Mouse (Mus musculus) gastrocnemius, adult 2 months (tissue): ENCODE data around the gene Spock1. TPM values are rescaled to one million over a fixed set of nuclear protein-coding genes. Genes with fewer than 3 reads are reported as not detected.

Experiments used
- DNase-seq: peaks from one replicate; pipeline ENCODE4 v3.0.0; 2022
- H3K27ac ChIP-seq: fragments of 200-600 bp; 2 replicates; pipeline ENCODE4 v1.8.1; 2022; ENCODE audit warnings: mild to moderate bottlenecking
- H3K4me3 ChIP-seq: fragments of 200-600 bp; 2 replicates; pipeline ENCODE4 v1.8.1; 2022; ENCODE audit warnings: mild to moderate bottlenecking, moderate library complexity
- CTCF ChIP-seq: fragments of 200-600 bp; IDR thresholded peaks from 2 replicates; pipeline ENCODE4 v1.8.1; 2022; ENCODE audit warnings: antibody characterized with exemption, mild to moderate bottlenecking, moderate library complexity
- intact Hi-C: fragments of 180-260 bp; cut with DNase I; formaldehyde crosslinking; loops from one replicate; pipeline ENCODE4 v1.15.1; 2025
- total RNA-seq, 2 experiments: library from RNA; stranded (reverse); gene quantifications; 2 replicates each; pipeline ENCODE4 v1.2.3; 2021

Gene Spock1
- total RNA-seq, 2 experiments from 2014 or later: 0.13 to 0.78 TPM

DNA sequence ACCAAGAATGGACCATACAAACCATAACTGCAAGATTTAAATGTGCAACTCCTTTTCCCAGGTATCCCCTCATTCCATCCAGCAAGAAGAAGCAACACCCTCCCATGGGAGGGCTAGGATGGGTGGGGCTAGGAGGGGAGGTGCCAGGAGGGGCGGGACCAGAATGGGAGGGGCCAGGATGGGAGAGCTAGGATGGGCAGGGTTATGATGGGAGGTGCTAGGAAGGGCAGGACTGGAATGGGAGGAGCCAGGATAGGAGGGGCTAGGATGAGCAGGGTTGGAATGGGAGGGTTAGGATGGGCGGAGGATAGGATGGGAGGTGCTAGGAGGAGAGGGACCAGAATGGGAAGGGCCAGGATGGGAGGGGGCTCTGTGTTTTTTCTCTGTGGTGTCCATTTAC is 175.9 kb downstream of the Spock1 start:
- TF ChIP-seq CTCF: no peak
- no peak overlapping the region for H3K27ac ChIP-seq
- DNase-seq: no peak
- intact Hi-C loops: no loop called here
- H3K4me3 ChIP-seq: no peak overlapping the region

DNA sequence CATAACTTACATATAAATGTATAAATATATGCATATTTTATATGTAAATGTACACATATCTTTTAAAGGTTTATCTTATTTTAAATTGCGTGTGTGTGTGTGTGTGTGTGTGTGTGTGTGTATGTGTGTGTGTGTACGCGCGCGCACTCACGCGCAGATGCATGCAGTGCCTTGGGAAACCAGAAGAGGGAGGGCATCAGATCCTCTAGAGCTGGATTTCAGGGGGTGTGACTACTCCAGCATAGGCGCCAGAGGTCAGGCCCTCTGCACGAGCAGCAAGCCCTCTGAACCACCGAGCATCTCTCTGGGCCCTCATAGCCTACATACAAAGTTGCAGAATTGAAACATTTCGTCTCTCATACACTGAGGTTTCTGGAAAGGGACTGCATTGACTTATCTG is 180.4 kb downstream of the Spock1 start:
- no peak for TF ChIP-seq CTCF
- Histone ChIP-seq H3K27ac (no peak overlapping the region), H3K4me3 (no peak overlapping the region)
- intact Hi-C loops: no loop called here
- no peak for DNase-seq

DNA sequence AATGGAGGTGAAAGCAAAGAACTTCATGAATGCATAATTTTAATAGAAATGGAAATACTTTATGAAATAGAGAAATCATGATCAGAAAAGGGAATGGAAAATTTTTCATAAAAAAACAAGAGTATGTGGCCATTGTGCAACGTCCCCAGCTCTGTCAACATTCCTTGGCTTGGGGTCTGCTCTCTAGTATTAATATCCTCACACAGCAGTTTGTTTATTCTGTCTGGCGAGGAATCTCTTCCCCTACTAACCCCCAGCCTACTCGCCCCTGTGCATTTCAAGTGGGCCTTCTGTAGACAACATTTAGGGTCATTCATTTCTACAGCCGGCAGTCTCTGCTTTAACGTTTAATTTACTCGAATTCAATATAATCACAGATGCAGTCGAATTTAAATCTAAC is 181.5 kb downstream of the Spock1 start:
- no peak for TF ChIP-seq CTCF
- DNase-seq: no peak
- intact Hi-C loops: no loop called here
- H3K4me3 ChIP-seq: no peak overlapping the region
- H3K27ac ChIP-seq: no peak overlapping the region

DNA sequence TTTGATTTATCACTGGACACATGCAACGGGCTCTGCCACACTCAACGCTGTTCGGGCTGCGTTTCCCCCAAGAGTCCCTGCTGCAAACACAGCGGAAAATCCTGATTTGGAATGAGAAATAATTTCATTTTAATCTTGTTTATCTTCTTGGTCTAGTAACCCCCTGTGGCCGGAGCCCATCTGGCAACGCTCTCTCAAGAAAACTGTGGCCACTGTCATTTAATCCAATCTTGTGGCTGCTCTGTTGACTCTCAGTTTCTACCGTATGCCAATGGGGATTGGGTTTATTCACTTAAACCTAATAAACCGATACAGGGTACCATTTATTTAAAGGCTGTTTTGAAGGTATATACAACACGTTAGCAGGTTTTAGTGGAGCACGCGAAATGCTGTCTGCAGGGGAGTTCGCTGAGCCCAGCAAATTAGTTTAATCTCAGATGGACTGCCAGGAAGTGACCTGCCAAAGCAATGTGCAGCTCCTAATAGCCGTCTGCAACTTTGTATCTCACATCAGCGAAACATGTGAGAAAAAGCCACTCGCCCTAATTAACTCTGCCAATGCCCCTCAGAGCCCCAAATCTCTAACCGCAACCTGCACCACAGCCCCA is 185.7 kb downstream of the Spock1 start:
- intact Hi-C loops: loop anchor here (5.0 kb wide), 1 partner anchor 185 kb away; the partner anchor contains the start of gene Spock1
- H3K4me3 ChIP-seq: peak overlapping the region; percentile 24; the same call in 1 of the 2 replicates
- H3K27ac ChIP-seq: no peak overlapping the region
- TF ChIP-seq CTCF: no peak
- DNase-seq: no peak

DNA sequence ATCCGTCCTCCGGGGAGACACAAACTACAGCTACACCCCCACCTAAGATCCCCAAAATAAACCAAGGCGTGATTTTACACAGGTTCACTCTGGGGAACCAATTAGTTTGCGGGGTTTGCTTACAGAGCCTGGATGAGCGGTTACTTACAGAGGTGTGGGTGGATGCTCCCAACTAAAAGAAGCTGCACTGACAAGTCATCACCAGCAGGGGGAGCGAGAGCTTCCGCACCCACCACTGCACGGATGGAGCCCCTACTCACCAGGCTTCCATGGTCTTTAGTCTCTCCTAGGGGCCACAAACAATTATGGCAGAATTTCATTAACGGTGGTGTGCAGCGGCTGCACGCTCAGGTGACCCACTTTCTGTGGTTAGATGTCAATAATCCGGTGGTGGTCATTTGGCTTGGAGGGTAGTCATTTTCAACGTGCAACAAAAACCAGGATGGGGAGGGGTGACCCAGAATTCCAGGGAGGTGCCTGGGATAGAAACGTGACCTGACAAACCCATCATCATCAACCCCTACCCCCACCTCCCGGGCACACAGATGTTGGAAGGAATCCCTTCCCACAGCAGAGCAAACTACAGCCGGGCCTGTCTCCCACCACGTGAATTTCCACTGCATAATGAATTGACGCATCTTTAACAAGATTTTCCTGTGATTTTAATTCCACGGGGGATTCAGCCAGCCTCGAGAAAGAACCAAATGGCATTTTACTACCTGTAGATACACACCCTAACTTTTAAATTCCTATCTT is 186.4 kb downstream of the Spock1 start:
- Histone ChIP-seq H3K4me3 (peak overlapping the region; percentile 24; the same call in 1 of the 2 replicates), H3K27ac (no peak overlapping the region)
- intact Hi-C loops: loop anchor here (5.0 kb wide), 1 partner anchor 186 kb away; the partner anchor contains the start of gene Spock1
- TF ChIP-seq CTCF: peak; percentile 61
- no peak for DNase-seq

DNA sequence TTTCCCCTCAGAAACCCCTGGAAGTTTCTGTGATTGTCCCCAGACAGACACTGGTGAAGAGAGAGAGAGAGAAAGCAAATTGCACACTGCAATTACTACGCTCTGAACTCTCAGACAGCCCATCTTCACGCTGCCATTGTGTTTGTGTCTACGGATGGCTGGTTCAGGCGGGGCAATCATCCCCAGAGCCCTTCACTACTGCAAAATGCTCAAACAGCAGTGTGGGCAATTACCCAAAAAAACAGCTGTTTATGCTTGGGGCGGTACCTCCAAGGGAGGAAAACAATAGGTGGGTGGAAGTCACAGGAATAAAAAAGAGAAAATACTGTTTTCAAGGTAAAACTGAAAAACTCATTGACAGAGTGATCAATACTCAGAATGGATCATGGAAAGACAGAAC is 190.0 kb downstream of the Spock1 start:
- Histone ChIP-seq H3K4me3 (no peak overlapping the region), H3K27ac (no peak overlapping the region)
- DNase-seq: no peak
- intact Hi-C loops: no loop called here
- TF ChIP-seq CTCF: no peak

DNA sequence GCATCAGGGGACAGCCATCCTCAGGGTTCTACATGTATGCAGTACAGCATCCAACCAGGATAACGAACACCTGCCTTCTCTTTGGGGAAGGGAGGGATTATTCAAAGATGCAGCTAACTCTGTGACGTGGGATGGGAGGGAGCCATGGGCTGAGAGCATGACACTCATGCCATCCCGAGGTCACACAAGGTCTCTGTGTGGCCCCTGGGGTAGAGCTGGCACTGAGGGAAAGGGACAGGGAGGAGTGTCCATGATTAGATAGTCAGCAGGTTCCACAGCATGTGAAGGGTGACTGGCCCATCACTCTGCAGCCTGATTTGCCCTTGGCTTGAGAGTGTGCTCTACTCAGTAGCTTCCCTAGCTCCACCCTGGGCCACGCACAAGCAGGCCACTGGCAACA is 195.2 kb downstream of the Spock1 start:
- no peak for TF ChIP-seq CTCF
- Histone ChIP-seq H3K27ac (no peak overlapping the region), H3K4me3 (no peak overlapping the region)
- intact Hi-C loops: no loop called here
- DNase-seq: no peak

DNA sequence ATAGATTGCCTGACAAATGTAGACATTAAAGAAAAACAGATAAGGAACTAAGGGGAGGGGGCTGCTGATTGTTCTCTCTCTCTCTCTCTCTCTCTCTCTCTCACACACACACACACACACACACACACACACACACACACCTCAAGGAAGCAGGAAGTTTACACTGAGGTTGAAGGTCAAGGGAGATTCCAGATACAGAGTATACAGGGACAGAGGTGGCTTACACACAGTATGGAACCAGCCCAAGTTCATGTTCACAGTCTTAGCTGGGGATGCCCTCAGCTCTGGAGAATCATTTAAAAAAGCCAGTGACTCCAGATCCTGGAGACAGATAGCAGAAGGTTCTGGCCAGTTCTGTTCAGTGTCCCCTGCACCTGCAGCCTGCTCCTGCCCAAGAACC is 199.7 kb downstream of the Spock1 start:
- no peak overlapping the region for H3K4me3 ChIP-seq
- no peak for TF ChIP-seq CTCF
- intact Hi-C loops: no loop called here

DNA sequence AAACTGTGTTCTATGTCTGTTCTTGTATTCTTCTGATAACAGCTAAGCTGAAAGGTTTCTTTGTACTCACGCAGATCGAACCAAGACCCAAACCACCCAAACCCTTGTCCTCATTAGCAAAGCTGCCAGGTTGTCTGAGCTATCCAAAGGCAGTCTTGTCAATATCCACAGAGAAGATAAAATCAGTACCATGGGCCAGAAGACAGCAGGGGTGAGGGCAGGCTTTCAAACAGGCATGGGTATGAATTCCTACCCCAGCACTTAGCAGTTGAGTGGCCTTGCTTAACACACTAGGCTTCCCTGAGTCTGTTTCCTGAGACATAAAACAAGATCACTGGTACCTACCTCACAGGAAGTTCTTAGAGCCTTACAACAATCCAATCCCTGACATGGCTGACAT is 205.2 kb downstream of the Spock1 start:
- H3K27ac ChIP-seq: no peak overlapping the region
- no peak for TF ChIP-seq CTCF
- intact Hi-C loops: no loop called here
- DNase-seq: no peak
- H3K4me3 ChIP-seq: no peak overlapping the region

More for the DNA sequence above, 199.7 kb downstream of the Spock1 start:
- no peak overlapping the region for H3K27ac ChIP-seq
- no peak for DNase-seq

DNA sequence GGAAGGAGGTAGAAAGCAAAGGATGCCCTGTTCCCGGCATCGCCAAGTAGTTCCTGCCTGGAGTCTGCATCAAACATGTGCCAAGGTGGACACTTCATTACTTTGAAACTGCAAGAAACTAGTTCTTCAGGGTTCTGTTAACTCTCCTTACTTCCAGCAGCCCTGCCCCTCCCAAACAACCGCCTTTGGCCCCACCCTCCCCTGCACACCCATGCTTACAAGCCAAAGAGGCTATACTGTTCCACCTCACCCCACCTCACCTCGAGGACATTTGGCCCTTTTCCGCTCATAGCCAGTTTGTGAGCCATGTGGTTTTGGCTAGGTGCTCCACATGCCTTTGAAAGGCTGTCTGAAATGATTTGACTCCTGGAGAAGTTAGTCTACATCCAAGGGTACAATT is 211.4 kb downstream of the Spock1 start:
- TF ChIP-seq CTCF: no peak
- intact Hi-C loops: no loop called here
- no peak overlapping the region for H3K4me3 ChIP-seq
- DNase-seq: no peak
- no peak overlapping the region for H3K27ac ChIP-seq

DNA sequence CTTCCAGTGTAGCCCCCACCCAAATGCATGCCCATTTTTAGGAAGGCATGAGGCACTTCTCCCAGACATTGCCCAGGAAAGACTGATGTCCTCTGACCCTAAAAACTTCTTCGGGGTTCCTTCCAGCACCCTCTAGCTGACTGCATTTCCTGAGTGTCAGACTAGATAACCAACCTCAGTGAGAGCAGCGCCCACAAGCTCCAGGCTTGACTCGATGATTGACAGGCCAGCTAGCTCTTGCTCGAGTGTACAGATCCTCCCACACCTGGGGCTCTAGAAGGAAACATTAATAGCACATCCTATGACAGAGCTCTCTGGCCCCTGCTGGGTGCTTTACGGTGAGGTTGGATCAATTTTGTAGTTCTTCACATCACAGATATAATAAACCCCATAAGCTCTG is 219.2 kb downstream of the Spock1 start:
- Histone ChIP-seq H3K27ac (no peak overlapping the region), H3K4me3 (no peak overlapping the region)
- no peak for DNase-seq
- intact Hi-C loops: no loop called here
- TF ChIP-seq CTCF: no peak

DNA sequence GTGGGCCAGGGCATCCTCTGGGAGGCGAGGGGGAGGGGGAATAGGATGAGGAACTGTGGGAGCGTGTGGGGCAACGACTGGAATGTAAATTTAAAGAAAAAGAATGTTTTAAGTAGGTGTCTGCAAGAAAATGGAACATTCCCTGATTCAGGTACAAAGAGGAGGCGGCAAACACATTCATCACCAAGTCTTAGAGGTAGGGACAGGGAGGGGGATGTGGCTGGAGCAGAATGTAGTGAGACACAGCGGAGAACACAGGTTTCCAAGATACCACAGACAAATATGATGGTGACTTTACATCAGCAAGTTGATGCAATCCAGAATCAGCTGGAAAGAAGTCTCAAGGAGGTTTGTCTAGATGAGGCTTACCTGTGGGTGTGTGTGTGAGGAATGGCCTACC is 221.7 kb downstream of the Spock1 start:
- Histone ChIP-seq H3K4me3 (no peak overlapping the region), H3K27ac (no peak overlapping the region)
- TF ChIP-seq CTCF: no peak
- intact Hi-C loops: no loop called here
- no peak for DNase-seq

DNA sequence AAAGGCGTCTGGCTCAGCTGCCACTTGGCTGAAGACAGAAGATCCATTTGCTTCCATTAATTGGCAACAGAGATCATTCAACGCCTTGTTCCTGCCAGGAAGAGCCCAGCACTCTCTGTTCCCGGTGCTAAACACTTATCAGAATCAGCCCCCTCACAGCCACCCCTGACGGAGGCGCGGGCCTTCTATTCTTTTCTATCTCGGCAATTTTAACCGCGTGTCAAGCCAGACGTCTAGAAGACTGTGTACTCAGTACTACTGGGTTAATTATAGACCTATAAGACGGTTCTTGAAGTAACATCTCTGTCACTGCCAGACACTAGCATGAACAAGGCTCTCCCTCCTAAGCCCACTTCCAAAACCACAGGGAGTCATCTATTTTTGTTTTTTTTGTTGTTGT is 222.9 kb downstream of the Spock1 start:
- no peak overlapping the region for H3K27ac ChIP-seq
- no peak for DNase-seq
- no peak for TF ChIP-seq CTCF
- intact Hi-C loops: no loop called here
- H3K4me3 ChIP-seq: no peak overlapping the region

DNA sequence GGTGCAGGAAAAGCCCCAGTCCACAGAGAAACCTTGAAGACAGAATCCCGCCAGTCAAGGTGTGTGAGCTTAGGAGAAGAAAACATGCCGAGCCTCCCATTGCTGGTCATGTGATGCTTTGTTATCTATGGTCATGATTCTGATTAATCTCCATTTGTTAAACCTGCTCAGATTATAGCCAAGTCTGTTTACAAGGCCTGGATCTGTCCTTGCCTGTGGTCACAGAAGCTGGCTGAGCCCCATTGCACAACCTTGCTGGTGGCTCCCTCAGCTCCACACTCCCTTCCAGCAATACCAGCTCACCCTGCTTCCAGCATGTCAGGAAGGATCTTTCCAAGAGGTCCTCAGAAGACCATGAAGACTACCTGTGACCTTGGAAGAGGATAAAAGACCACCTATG is 228.5 kb downstream of the Spock1 start:
- DNase-seq: no peak
- intact Hi-C loops: no loop called here
- TF ChIP-seq CTCF: no peak
- Histone ChIP-seq H3K4me3 (no peak overlapping the region), H3K27ac (no peak overlapping the region)
